Mouse (Mus musculus) liver, embryonic 16.5 days (tissue): ENCODE data around the gene Prmt6. TPM values are rescaled to one million over a fixed set of nuclear protein-coding genes. Genes with fewer than 3 reads are reported as not detected.

Experiments used
- polyA plus RNA-seq: library from polyadenylated mRNA; unstranded; fragments of >200 nt; fragmentation: Nextera tagmentation; extraction: Ambion mirVana; gene quantifications from 2 replicates; pipeline ENCODE4 v1.2.1, GENCODE M21; 2015

The Prmt6 gene
- polyA plus RNA-seq, 1 experiment from 2014 or later: 3.6 TPM

Other genes starting within 250 kb of the Prmt6 start
- 0.04 TPM in 1 of 2 replicates, not detected in the other for gene Ntng1, start 107.0 kb downstream of the Prmt6 start, polyA plus RNA-seq